Mouse (Mus musculus) embryonic stem cell, embryonic (primary cell): Measurements from ENCODE around the gene Mxd1.

Experiments used
- CTCF ChIA-PET, 4 experiments: fragments of 300-600 bp in 2 of 4; fragments of 350-600 bp in 2 of 4; sonication (Branson Sonifier 250); formaldehyde crosslinking; loops; one replicate each; lab custom pipeline; 2022; ENCODE audit warnings: inconsistent platforms in 2 of 4; lab: Charles Lee
- POLR2A ChIA-PET, 4 experiments: fragments of 300-600 bp in 2 of 4; fragments of 350-600 bp in 2 of 4; sonication (Branson Sonifier 250); formaldehyde crosslinking; loops; one replicate each; lab custom pipeline; 2022; ENCODE audit warnings: antibody characterized with exemption in 4 of 4, inconsistent platforms in 1 of 4; lab: Charles Lee

The Mxd1 gene

DNA sequence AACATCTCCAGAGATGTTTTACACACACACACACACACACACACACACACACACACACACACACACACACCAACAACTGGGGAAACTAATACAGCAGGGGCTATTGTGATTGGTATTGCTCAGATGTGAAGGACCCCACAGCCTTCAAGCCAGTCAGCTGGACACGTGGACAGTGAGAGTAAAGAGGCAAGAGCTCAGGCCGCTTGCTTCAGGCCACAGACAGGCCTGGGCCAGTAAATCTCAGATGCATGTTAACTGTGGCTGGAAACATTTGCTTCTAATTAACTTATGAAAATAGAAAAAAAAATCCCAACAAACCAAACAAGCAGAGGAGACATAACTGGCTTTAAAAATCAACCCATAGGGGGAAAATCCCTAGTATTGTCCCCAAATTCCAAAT lies 31.1 kb downstream of the Mxd1 start:
- POLR2A ChIA-PET, result interaction anchor here in 2 of 4 experiments (0.5 to 2.2 kb wide), 2 partner anchors 13 to 374 kb away, joined by 3 to 6 read pairs; no protein-coding TSS in a partner anchor
- CTCF ChIA-PET, result interaction anchor here in 3 of 4 experiments (0.6 to 1.3 kb wide), 5 partner anchors 39 to 492 kb away, joined by 3 to 9 read pairs (median 4); no protein-coding TSS in a partner anchor

DNA sequence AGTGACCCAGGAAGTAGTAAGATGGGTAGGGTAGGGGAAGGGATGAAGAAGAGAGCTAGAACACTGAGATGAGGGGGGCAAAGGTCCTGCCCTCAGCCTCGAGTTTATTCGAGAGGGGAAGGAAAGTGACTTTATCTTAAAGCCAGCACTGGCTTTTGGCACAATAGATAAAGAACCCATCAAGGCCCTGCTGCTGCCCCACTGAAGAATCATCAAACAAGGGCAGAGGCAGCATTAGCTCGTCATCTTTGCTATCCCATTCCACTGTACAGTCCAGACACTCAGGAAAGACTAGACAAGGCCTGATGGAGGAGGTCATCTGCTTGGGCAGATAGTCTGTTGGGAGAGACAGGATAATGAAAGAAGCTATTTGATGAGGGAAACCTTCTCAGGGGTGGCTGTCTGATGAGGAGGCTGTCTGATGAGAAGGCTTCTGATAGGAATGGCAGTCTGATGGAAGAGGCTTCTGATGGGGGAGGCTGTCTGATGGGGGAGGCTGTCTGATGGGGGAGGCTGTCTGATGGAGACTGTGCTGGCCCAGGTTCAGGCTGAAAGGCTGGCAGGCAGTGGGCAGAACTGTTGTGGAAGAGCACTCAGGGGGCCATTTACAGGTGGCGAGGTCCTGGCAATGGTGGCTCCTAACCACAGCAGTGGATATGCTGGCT lies 31.7 kb downstream of the Mxd1 start:
- ChIA-PET POLR2A (interaction anchor here in 2 of 4 experiments (1.0 to 2.2 kb wide), 3 partner anchors 14 to 31 kb away, joined by 3 to 6 read pairs (median 5); no protein-coding TSS in a partner anchor), CTCF (interaction anchor here in 2 of 4 experiments (0.6 to 1.1 kb wide), 3 partner anchors 38 to 1202 kb away, joined by 3 to 9 read pairs (median 3); no protein-coding TSS in a partner anchor)

DNA sequence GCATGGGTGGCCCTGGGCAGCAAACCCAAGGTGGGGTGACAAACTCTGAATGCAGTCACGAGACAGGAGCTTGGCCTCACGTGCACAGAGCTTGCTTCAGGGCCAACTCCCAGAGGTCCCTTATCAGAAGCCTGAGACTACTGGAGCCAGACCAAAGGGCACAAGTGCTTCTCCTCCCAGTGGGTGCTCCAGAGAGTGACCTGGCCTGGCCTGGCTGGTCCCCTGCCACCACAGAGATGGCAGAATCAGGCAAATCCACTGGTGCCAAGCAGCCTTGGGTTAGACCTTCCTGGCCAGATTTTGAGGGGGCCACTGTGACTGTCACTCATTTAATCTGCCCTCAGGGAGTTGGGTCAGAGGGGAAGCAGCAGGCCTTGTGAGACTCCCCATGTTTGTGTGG lies 32.5 kb downstream of the Mxd1 start:
- CTCF ChIA-PET, result interaction anchor here in 1 of 4 experiments (1.1 kb wide), 1 partner anchor 37 kb away, joined by 3 read pairs; no protein-coding TSS in a partner anchor
- POLR2A ChIA-PET, result interaction anchor here in 2 of 4 experiments (0.9 to 2.2 kb wide), 6 partner anchors 14 to 53 kb away, joined by 3 to 6 read pairs (median 4); no protein-coding TSS in a partner anchor

DNA sequence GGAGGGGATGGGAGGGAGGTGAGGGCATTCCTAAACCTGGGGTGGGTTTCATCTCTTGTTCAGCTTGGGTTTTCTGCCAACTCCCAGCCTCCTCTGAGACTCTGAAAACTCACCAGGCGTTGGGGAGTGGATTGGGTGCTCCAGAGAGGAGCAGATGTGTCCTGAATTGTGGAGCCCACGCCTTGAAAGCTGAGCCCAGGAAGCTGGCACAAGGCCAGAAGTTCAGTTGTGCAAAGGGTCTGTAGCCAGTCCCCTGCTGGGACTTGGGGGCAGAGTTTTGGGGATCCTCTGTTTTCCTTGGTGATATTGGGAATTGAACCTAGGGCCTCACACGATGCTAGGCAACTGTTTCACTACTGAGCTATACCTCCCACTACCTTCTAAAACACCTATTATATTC lies 38.8 kb downstream of the Mxd1 start:
- ChIA-PET POLR2A (interaction anchor here in 3 of 4 experiments (0.6 to 4.0 kb wide), 7 partner anchors 11 to 112 kb away, joined by 3 to 18 read pairs (median 3); no protein-coding TSS in a partner anchor), CTCF (interaction anchor here in 1 of 4 experiments (0.5 to 1.8 kb wide), 2 partner anchors 31 to 368 kb away, joined by 3 to 4 read pairs; no protein-coding TSS in a partner anchor)

DNA sequence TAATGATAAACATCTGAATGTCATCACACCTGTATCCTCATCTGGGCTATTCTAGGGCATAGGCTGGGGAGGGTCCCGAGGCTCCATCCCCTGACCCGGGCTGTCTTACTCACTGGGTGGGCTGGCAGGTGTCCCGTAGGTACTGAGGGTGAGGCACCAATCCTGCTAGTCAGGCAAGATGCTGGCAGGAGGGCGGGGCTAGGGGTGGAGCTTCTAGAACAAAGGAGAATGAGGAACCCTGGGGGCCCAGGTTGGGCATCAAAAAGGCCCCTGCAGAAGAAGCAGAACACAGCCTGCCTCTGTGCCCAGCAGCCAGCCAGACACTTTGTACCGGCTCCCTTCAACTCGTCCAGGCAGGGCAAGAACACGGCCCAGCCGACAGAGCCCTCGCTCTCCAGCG lies 41.0 kb downstream of the Mxd1 start, which contains the start of gene Asprv1:
Asprv1 (plus strand) TSS at position 219 of the 400 bp plus-strand sequence.
- CTCF ChIA-PET, result interaction anchor here in 2 of 4 experiments (0.6 to 0.9 kb wide), 2 partner anchors 29 to 36 kb away, joined by 3 read pairs; no protein-coding TSS in a partner anchor

DNA sequence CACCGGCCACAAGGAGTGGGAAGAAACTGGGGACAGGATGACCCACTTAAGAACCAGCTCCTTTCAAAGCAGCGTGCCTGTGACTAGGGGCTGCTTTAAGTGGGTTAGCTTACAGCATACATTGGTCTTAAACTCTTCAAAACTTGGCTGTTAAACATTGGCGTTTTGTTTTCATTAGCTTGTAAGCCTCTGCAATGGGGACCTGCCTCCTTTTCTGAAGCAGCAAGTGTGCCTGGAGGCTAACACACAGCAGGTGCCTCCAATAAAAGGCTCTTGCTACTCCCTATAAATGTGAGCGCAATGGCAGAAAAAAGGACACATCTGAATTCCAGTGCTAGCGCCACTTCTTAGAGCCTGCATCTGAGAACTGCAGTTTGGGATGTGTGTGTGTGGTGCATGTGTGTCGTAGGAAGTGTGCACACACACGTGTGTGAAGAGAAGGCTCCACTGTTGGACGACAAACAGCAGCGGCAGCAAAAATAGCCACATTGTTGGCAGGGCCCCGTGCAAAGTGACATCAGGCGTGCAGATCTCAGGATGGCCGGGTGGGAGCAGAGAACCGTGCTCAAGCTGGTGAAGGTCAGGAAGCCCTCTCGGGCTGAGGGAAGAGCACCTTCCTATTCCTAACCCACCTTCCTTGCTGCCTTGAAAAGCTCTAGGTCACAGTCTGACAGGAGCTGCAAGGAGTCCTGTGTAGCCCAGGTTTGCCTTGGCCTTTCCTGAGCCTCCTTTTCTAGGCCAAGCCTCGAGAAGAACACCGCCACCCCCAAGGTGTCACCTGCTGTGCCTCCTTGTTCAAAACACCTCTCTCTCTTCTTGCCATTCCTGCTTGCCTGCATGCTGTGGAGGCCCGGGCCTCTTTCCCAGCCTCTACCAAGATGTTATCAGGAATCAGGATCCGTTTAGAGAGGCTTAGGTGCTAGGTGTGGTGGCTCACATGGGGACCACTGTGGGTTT lies 44.6 kb downstream of the Mxd1 start:
- POLR2A ChIA-PET, result interaction anchor here in 3 of 4 experiments (0.5 to 3.0 kb wide), 26 partner anchors 8 to 977 kb away, joined by 3 to 19 read pairs (median 4); partner anchors contain the start of gene Snrnp27 (in 1 of the 3)
- CTCF ChIA-PET, result interaction anchor here in 3 of 4 experiments (1.0 to 2.3 kb wide), 5 partner anchors 25 kb away, joined by 3 to 12 read pairs (median 4); no protein-coding TSS in a partner anchor

More for the DNA sequence above, 41.0 kb downstream of the Mxd1 start, which contains the start of gene Asprv1:
- POLR2A ChIA-PET, result interaction anchor here in 2 of 4 experiments (1.3 to 4.0 kb wide), 3 partner anchors 9 to 13 kb away, joined by 3 to 13 read pairs (median 5); no protein-coding TSS in a partner anchor

DNA sequence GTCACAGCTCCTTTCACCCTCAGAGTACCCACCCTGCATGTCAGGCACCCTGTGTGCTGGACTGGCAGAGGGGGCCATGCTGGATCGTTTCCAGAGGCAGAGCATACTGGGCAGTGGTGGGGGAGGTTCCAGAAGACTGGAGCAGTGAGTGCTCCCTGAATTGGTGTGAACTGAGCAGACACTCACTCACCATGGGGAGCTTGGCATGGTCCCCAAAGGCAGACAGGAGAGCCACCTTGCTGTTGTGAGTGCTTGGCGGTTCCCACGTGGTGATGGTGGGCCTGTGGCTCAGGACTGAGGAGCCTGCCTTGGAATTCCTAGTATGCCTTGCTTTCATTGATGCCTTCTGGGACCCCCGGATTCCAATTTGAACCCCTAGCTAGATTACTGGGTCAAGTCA lies 45.8 kb downstream of the Mxd1 start:
- ChIA-PET POLR2A (interaction anchor here in 3 of 4 experiments (0.6 to 3.0 kb wide), 16 partner anchors 10 to 127 kb away, joined by 3 to 19 read pairs (median 4); no protein-coding TSS in a partner anchor), CTCF (interaction anchor here in 3 of 4 experiments (0.5 to 2.3 kb wide), 4 partner anchors 22 to 24 kb away, joined by 3 to 12 read pairs (median 8); no protein-coding TSS in a partner anchor)

DNA sequence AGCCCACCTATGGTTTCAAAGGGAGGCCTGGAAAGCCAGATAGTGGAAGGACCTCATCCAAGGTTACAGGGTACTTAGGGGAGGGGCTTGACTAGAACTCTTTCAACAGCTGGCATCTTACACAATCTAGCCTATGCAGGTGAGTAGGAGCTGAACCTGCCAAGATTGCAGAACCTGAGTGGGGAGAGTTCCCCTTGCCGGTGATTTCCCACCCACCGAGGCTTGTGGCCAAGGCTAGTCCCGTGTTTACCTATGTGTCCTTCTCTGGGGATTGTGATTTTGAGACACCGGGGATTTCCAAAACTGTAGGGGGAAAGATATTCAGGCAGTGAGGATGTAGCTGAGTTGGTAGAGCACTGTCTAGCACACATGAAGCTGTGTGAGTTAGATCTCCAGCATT lies 53.7 kb downstream of the Mxd1 start:
- POLR2A ChIA-PET, result interaction anchor here in 1 of 4 experiments (1.4 kb wide), 1 partner anchor 10 kb away, joined by 3 read pairs; no protein-coding TSS in a partner anchor
- CTCF ChIA-PET, result interaction anchor here in 1 of 4 experiments (2.3 kb wide), 1 partner anchor 16 kb away, joined by 9 read pairs; no protein-coding TSS in a partner anchor

DNA sequence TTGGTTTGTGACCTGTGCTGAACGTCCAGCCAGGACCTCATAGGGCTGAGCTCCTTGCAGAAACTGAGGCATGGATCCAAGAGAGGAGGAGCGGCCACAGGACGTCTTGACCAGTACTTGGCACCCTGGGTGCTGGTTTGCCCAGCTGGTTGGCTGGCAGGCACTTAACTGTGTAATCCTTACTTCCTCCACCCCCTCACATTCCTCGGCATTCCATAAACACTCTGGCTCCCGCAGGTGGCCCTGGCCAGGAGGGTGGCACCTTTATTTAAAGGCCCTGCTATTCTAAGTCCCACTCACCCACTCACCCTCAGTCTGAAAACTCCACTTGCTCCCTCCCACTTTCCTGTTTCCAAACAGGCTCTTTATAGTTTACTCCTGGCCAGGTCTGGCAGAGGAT lies 58.2 kb downstream of the Mxd1 start:
- POLR2A ChIA-PET, result interaction anchor here in 3 of 4 experiments (0.5 to 1.4 kb wide), 4 partner anchors 20 to 206 kb away, joined by 3 to 8 read pairs (median 4); partner anchors contain the start of gene Tia1 (in 1 of the 3)
- CTCF ChIA-PET, result interaction anchor here in 3 of 4 experiments (0.5 to 1.8 kb wide), 3 partner anchors 12 to 91 kb away, joined by 3 to 7 read pairs (median 5); no protein-coding TSS in a partner anchor

DNA sequence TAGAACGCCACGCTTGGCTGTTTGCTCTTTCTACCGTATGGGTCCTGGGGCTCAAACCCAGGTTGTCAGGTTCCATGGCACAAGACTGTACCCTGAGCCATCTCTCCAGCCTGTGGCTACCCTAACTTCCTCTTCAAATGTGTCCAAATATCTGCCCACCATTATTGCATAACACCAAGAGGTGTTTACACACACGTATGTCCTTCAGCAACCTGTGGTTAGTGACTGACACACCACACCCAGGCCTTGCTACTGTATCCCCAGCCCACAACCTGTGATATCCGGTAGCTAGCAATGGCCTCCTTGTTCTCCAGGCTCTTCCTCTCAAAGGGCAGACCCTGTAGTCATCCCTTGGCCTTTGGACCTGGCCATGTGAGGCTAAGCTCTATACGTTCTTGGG lies 59.7 kb downstream of the Mxd1 start:
- POLR2A ChIA-PET, result interaction anchor here in 2 of 4 experiments (1.1 to 1.7 kb wide), 3 partner anchors 10 to 14 kb away, joined by 3 to 4 read pairs (median 3); no protein-coding TSS in a partner anchor
- CTCF ChIA-PET, result interaction anchor here in 2 of 4 experiments (2.4 to 2.8 kb wide), 2 partner anchors 10 kb away, joined by 8 to 10 read pairs; no protein-coding TSS in a partner anchor

DNA sequence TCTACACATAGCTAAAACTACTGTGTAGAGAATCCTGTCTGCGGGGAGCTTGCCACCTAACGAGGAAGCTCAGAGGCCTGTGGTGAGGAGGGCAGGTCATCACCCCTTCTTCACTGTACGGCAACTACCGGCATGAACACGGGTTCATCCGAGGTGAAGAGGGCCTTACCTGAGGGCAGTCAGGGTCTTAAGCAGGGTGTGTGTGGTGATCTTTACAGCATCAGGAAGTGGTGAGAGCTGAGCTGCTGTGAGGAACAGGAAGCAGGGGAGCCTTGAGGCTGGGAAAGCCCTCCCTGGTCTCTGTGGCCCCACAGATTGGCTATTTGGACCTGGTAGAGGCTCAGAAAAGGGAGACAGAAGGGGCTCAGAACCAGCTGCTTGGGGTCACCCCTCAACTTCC lies 61.5 kb downstream of the Mxd1 start:
- ChIA-PET POLR2A (interaction anchor here in 1 of 4 experiments (0.7 to 2.4 kb wide), 7 partner anchors 9 to 77 kb away, joined by 3 to 8 read pairs (median 5); no protein-coding TSS in a partner anchor), CTCF (interaction anchor here in 2 of 4 experiments (1.5 to 2.8 kb wide), 3 partner anchors 8 to 140 kb away, joined by 4 to 10 read pairs (median 8); no protein-coding TSS in a partner anchor)

DNA sequence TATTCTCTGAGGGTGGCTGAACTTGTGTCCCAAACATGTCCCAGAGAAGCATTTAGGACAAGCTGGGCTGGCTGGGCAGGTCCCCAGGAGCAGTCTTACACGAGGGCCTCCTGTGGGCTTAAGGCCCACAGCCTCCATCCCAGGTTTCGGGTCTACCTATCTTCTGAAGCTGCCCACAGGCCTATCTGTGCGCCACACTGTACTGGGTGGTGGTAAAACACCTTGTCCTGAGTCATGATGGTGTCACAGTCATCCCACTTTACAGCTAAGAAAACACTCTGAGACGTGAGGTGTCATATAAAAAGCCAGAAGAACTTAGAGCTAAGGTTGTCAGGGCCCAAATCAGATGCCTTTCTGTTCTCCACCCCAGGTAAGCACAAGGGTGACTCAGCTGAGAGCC lies 62.7 kb downstream of the Mxd1 start:
- ChIA-PET POLR2A (interaction anchor here (0.6 to 2.4 kb wide), 12 partner anchors 19 to 350 kb away, joined by 3 to 8 read pairs (median 4); no protein-coding TSS in a partner anchor), CTCF (interaction anchor here in 2 of 4 experiments (0.6 to 1.5 kb wide), 3 partner anchors 141 to 489 kb away, joined by 3 to 4 read pairs (median 4); no protein-coding TSS in a partner anchor)

DNA sequence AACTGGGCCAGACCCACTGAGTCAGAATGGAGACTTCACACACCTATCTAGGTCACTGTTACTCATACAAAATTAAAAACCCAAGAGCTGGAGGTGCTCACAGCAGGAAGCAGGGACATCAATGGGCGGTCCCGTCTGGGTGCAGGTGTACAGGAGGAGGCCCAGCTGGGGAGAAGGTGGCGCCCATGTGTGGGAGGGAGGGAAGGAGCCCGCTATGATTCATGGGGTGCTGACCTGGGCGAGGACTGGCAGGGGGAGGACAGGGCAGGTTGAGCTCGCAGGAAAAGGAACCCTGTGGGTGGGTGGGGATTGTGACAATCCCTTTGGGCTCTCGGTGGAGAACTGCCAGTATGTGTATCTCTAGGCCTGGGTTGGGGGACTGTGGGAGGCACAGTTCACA lies 63.7 kb downstream of the Mxd1 start:
- CTCF ChIA-PET, result interaction anchor here in 2 of 4 experiments (0.5 to 0.7 kb wide), 4 partner anchors 33 to 216 kb away, joined by 3 to 6 read pairs (median 4); no protein-coding TSS in a partner anchor

DNA sequence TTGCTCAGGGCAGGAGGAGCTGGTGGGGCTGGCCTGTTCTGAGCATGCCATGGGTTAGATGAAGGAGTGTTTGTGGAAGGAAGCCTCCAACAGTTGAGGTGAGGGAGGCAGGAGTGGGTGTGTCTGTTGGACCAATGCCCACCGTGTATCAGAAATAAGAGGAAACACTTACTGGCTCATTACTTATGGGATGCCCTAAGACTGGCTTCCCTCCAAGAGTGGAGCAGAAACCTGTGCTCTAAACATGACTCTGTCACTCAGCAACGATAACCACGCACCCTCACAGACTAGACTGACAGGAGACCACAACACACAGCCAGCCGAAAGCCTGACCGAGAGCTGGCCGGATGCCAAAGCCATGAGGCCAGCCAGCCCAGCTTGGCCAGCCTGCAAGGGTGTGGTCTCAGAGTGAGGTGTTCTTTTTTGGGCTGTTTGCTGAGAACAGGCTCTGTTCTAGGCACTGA lies 69.0 kb downstream of the Mxd1 start:
- CTCF ChIA-PET, result interaction anchor here (0.6 to 2.2 kb wide), 18 partner anchors 10 to 124 kb away, joined by 3 to 28 read pairs (median 5); no protein-coding TSS in a partner anchor
- POLR2A ChIA-PET, result interaction anchor here in 2 of 4 experiments (0.6 to 2.3 kb wide), 12 partner anchors 11 to 107 kb away, joined by 3 to 15 read pairs (median 4); no protein-coding TSS in a partner anchor

More for the DNA sequence above, 63.7 kb downstream of the Mxd1 start:
- POLR2A ChIA-PET, result interaction anchor here in 2 of 4 experiments (0.7 to 2.4 kb wide), 7 partner anchors 10 to 59 kb away, joined by 3 to 8 read pairs (median 4); no protein-coding TSS in a partner anchor

DNA sequence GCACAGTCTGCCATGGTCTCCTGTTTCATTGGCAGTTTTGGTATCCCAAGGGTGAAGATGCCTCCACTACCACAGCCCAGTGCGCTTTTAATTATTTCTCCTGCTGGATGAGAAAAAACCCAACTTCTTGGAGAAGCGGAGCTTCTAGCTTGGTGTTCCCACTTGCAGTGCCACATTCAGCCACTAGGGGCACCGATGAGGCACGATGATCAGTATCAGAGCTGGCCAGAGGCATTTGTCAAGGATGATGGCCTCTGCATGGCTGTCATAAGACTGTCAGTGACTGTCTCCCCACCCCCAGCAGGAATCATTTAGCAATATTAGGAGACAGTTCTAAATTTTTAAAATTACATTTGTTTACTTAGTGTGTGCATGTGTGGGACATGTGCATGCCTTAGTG lies 69.8 kb downstream of the Mxd1 start:
- CTCF ChIA-PET, result interaction anchor here (0.5 to 2.2 kb wide), 83 partner anchors 9 to 867 kb away, joined by 3 to 28 read pairs (median 4); partner anchors contain the start of genes Asprv1 (in 1 of the 4) and Mxd1 (in 1 of the 4)
- POLR2A ChIA-PET, result interaction anchor here (0.5 to 2.3 kb wide), 34 partner anchors 8 to 1472 kb away, joined by 3 to 15 read pairs (median 3); partner anchors contain the start of genes Anxa4 (in 1 of the 4) and Mxd1 (in 1 of the 4)
